Mouse (Mus musculus) bone marrow, adult 2 months (tissue): ENCODE measurements around the gene Gm6583.

Experiments used
- CTCF ChIP-seq: fragments of 200-500 bp; IDR thresholded peaks from 2 replicates; pipeline ENCODE4 v1.5.1; 2011; ENCODE audit warnings: low read length, control low read depth; ENCODE audit not compliant: control insufficient read depth, insufficient read depth
- POLR2A ChIP-seq: fragments of 200-500 bp; IDR thresholded peaks from 2 replicates; pipeline ENCODE4 v1.6.1; 2011; ENCODE audit warnings: low read depth, mild to moderate bottlenecking, control low read depth, low read length, borderline replicate concordance; ENCODE audit not compliant: control insufficient read depth

DNA sequence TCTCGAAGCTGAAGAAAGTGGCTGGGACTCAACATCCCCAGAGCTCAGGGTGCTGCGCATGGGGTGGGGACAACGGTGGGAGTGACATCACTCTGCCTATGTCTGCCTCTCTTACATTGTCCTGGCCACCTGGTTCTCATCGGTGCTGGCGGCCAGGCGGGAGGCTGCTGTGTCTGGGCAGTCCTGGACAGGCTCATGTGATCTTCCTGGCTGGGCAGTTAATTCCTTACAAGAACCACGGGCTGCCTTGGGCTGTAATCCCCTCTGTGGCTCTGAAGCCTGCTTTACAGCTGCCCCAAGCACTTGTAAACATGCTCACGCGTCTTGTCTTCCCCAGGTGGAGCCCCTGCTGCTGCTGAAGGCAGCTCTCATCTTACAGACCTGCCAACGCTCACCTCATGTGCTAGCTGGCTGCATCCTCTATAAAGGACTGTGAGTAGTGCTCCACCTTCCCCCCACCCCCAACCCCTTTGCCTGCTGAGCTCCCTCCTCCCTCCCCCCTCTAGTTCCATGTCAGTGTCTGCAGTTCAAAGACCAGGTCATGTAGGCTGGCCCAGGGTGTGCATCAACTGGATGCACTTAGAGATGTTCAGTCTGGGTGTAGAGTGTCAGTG lies 8.5 kb upstream of the Gm6583 start:
- TF ChIP-seq CTCF: no peak
- TF ChIP-seq POLR2A: no peak
